ENCODE assay signal across 22 mouse cellular contexts in genomic region chr5:97961786-97962185, GRCm38 (mm10).
DNase-seq lines count a peak whose midpoint lies in the region; ATAC-seq lines count a peak whose summit lies in the region.
"Had no signal": no experiment of that assay in that cellular context is flagged by ENCODE, and none has a peak within 500 bp of the region (broad histone marks: within the 10 kb centered on the region; RNA-seq: fewer than 3 reads in every experiment).

No protein-coding gene starts in this region.

- DNase-seq in 416B (ENCODE audit: low read depth) (peak; percentile 26), R1 (ENCODE audit: low read depth, low spot score) (peak; percentile 2)
- DNase-seq in hindbrain, embryonic 11.5 days (ENCODE audit: low spot score), result no peak
- DNase-seq in right cerebral cortex, postnatal 25 days, result no peak
- DNase-seq: adrenal gland, postnatal 10 days; adrenal gland, postnatal 36 days; cerebellum, adult 18-20 months; cerebellum, adult 9-10 months; cerebellum, postnatal 14 days; gastrocnemius, postnatal 10 days; gastrocnemius, postnatal 36 days; heart, adult 11 months had no signal

- H3K4me2 ChIP-seq in hindbrain, embryonic 11.5 days (replicated peaks; ENCODE audit: low read depth, low read length), result no peak overlapping the region
- H3K4me2 ChIP-seq: embryonic facial prominence, embryonic 12.5 days; embryonic facial prominence, embryonic 15.5 days; forebrain, embryonic 15.5 days; heart, embryonic 11.5 days; hindbrain, embryonic 14.5 days had no signal

- ATAC-seq in hematopoietic stem cell, adult 5-6 weeks (replicated peaks in 1 of 2; ENCODE audit: insufficient read depth in 1 of 2, low FRiP score in 2 of 2, low TSS enrichment in 1 of 2, low read depth in 1 of 2, poor library complexity in 2 of 2, severe bottlenecking in 2 of 2), result peak; percentile 32 to 72; a peak in 1 of 4 replicates
- peak; percentile 75 for ATAC-seq in megakaryocyte progenitor cell, adult 5-6 weeks (replicated peaks; ENCODE audit: poor library complexity)
- ATAC-seq in hindbrain, embryonic 11.5 days (ENCODE audit: low FRiP score), result no peak
- ATAC-seq: forebrain, embryonic 15.5 days; hindbrain, postnatal 0 days; inflammation-experienced regulatory T-cells, adult 6 months had no signal

- H3K27ac ChIP-seq in hindbrain, embryonic 11.5 days (ENCODE audit: low read depth, low read length), result no peak overlapping the region
- H3K27ac ChIP-seq: embryonic facial prominence, embryonic 12.5 days; embryonic facial prominence, embryonic 15.5 days; forebrain, embryonic 15.5 days; hindbrain, embryonic 10.5 days; hindbrain, embryonic 14.5 days; hindbrain, postnatal 0 days had no signal

- no peaks in the 10 kb centered on the region for H3K9me3 ChIP-seq in hindbrain, embryonic 11.5 days (ENCODE audit: control insufficient read depth, low read length)
- H3K9me3 ChIP-seq: embryonic facial prominence, embryonic 12.5 days; embryonic facial prominence, embryonic 15.5 days; forebrain, embryonic 15.5 days; hindbrain, embryonic 10.5 days had no signal

- no peak overlapping the region for H3K4me3 ChIP-seq in hindbrain, embryonic 11.5 days (ENCODE audit: low read depth, low read length)
- H3K4me3 ChIP-seq: embryonic facial prominence, embryonic 12.5 days; embryonic facial prominence, embryonic 15.5 days; forebrain, embryonic 15.5 days; hindbrain, embryonic 10.5 days had no signal

- no peaks in the 10 kb centered on the region for H3K27me3 ChIP-seq in hindbrain, embryonic 11.5 days (ENCODE audit: control insufficient read depth, insufficient read depth, low read length)
- H3K27me3 ChIP-seq: embryonic facial prominence, embryonic 12.5 days; embryonic facial prominence, embryonic 15.5 days; forebrain, embryonic 15.5 days had no signal

- 81% methylated on average over 7 of the region's 7 CpGs for WGBS in hindbrain, embryonic 11.5 days

- no peak overlapping the region for H3K9ac ChIP-seq in hindbrain, embryonic 11.5 days (ENCODE audit: low read depth, low read length)
- H3K9ac ChIP-seq: embryonic facial prominence, embryonic 12.5 days; embryonic facial prominence, embryonic 15.5 days; forebrain, embryonic 15.5 days; hindbrain, embryonic 14.5 days had no signal

- no peaks in the 10 kb centered on the region for H3K36me3 ChIP-seq in hindbrain, embryonic 11.5 days (ENCODE audit: control insufficient read depth, insufficient read depth, low read length)
- H3K36me3 ChIP-seq: forebrain, embryonic 15.5 days had no signal

- no peaks in the 10 kb centered on the region for H3K4me1 ChIP-seq in hindbrain, embryonic 11.5 days (replicated peaks; ENCODE audit: control insufficient read depth, insufficient read depth, low read length)
- H3K4me1 ChIP-seq: embryonic facial prominence, embryonic 12.5 days; embryonic facial prominence, embryonic 15.5 days; forebrain, embryonic 15.5 days; hindbrain, embryonic 10.5 days had no signal

Comparison
In these comparisons a context has a peak if more than half of its experiments do, and no peak if none do; other contexts are left out.
1. DNase-seq: peak in 416B (single experiment) and R1 (single experiment); none in hindbrain, embryonic 11.5 days (single experiment) and right cerebral cortex, postnatal 25 days (single experiment).